Mouse (Mus musculus) MEL (cell line): ENCODE results near the gene Tnfrsf21.

ENCODE experiments used
- CHD1 ChIP-seq: IDR thresholded peaks from 2 replicates; pipeline ENCODE4 v1.6.1; 2012; ENCODE audit warnings: low read depth, mild to moderate bottlenecking, inconsistent platforms, low read length, improper control_type of control experiment
- CHD2 ChIP-seq: IDR thresholded peaks from 2 replicates; pipeline ENCODE4 v1.6.1; 2011; ENCODE audit warnings: low read length, improper control_type of control experiment
- CTCF ChIP-seq, 3 experiments: IDR thresholded peaks in 2 of 3; conservative IDR thresholded peaks in 1 of 3; 2 replicates each; pipeline ENCODE4 v1.5.1; 2011 to 2012; ENCODE audit warnings: low read length in 3 of 3, low read depth in 2 of 3, mild to moderate bottlenecking in 2 of 3, improper control_type of control experiment in 1 of 3, inconsistent platforms in 1 of 3, mixed read lengths in 1 of 3, moderate library complexity in 1 of 3; ENCODE audit not compliant: control insufficient read depth in 1 of 3, insufficient read depth in 1 of 3, poor library complexity in 1 of 3, severe bottlenecking in 1 of 3
- EP300 ChIP-seq, 2 experiments: IDR thresholded peaks; 2 replicates each; pipeline ENCODE4 v1.6.1; 2011; ENCODE audit warnings: improper control_type of control experiment in 2 of 2, low read length in 2 of 2, low read depth in 1 of 2, mild to moderate bottlenecking in 1 of 2
- GATA1 ChIP-seq: IDR thresholded peaks from 2 replicates; pipeline ENCODE4 v1.6.1; 2011; ENCODE audit warnings: low read depth, low read length, improper control_type of control experiment
- KAT2A ChIP-seq: conservative IDR thresholded peaks from 2 replicates; pipeline ENCODE4 v1.6.1; 2012; ENCODE audit warnings: low read depth, low read length, improper control_type of control experiment, inconsistent platforms
- MAX ChIP-seq: IDR thresholded peaks from 2 replicates; pipeline ENCODE4 v1.6.1; 2011; ENCODE audit warnings: low read length, improper control_type of control experiment
- MAZ ChIP-seq: IDR thresholded peaks from 2 replicates; pipeline ENCODE4 v1.6.1; 2012; ENCODE audit warnings: low read depth, mild to moderate bottlenecking, inconsistent platforms, low read length, improper control_type of control experiment
- MEF2A ChIP-seq: IDR thresholded peaks from 2 replicates; pipeline ENCODE4 v1.6.1; 2014; ENCODE audit warnings: low read depth, mild to moderate bottlenecking, inconsistent platforms, low read length, improper control_type of control experiment; ENCODE audit not compliant: poor library complexity, insufficient replicate concordance, severe bottlenecking; ENCODE audit errors: extremely low read depth
- NELFE ChIP-seq: IDR thresholded peaks from 2 replicates; pipeline ENCODE4 v1.6.1; 2011; ENCODE audit warnings: low read depth, low read length, improper control_type of control experiment
- RAD21 ChIP-seq: IDR thresholded peaks from 2 replicates; pipeline ENCODE4 v1.6.1; 2011; ENCODE audit warnings: mild to moderate bottlenecking, low read depth, low read length, improper control_type of control experiment
- UBTF ChIP-seq: IDR thresholded peaks from 2 replicates; pipeline ENCODE4 v1.6.1; 2012; ENCODE audit warnings: low read depth, mild to moderate bottlenecking, inconsistent platforms, low read length, improper control_type of control experiment, moderate library complexity, borderline replicate concordance; ENCODE audit not compliant: insufficient read depth
- ZC3H11A ChIP-seq: IDR thresholded peaks from 2 replicates; pipeline ENCODE4 v1.6.1; 2012; ENCODE audit warnings: low read depth, mild to moderate bottlenecking, inconsistent platforms, low read length, improper control_type of control experiment

DNA sequence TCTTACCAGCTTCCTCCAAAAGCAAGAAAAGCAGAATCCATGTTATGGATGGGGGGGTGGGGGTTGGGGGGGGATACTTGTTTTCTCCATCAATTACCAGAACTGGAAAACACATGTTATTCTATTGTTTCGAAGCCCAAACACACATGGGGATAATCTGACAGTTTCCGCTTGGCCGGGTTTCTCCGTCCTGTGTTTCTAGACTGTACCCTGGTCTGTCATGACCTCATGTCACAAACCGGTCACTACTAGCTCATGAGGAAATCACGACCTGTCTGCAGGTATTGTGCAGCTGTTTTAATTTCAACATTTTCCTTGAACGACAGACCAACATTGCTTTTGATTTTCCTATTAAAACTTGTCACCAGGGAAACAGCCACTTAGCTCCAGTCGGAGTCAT, 58.7 kb downstream of the Tnfrsf21 start:
- TF ChIP-seq ZC3H11A (no peak), NELFE (no peak), RAD21 (no peak), GATA1 (no peak), MAZ (no peak), CHD2 (no peak), CHD1 (no peak), KAT2A (no peak), UBTF (no peak), MAX (no peak), CTCF (IDR thresholded peaks at IDR 0.05 in 2 of 3, conservative IDR thresholded peaks at IDR 0.05 in 1 of 3; ENCODE audit: control insufficient read depth in 1 of 3, insufficient read depth in 1 of 3, low read depth in 2 of 3, low read length in 3 of 3, poor library complexity in 1 of 3, severe bottlenecking in 1 of 3) (no peak), MEF2A (no peak), EP300 (IDR thresholded peaks at IDR 0.05; ENCODE audit: low read depth in 1 of 2, low read length in 2 of 2) (no peak)
